ENCODE assay signal across 7 mouse cellular contexts in the genomic region with DNA sequence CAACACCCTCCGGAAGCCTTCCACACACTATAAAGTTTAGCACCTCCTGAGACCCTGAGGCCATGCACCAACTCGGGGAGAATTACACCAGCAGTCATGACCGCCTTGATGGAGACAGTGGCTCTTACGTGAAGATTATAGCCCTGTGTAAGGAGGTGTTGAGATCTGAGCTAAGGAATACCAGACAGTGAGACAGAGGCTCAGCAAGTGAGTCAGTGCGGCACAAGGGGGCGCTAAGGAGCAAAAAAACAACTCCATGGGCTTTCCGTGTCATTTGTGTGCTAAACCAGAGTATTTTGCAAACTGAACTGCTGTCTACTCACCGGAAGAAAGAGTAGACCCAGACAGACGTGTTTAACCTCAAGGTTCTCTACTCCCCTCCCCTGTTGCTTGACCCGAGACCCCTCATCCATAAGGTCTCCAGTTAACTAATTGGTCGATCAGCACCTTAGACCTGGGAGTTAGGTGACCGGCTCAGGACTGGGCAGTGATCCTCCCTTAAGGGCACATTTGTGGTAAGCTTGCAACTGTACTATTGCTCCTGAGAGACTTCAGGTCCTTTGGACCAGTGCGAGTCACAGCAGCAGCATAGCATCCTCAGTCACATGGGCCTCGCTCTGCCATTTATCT. TPM values are rescaled to one million over a fixed set of nuclear protein-coding genes. Genes with fewer than 3 reads are reported as not detected.
DNase-seq lines count a peak whose midpoint lies in the region; ATAC-seq and TF ChIP-seq lines count a peak whose summit lies in the region.

No protein-coding gene starts in this region.

- peaks cover 3% of the 10 kb centered on the region for H3K4me1 ChIP-seq in ES-Bruce4 (ENCODE audit: control insufficient read depth, insufficient read depth, low read length)
- H3K4me1 ChIP-seq in heart, embryonic 16.5 days (ENCODE audit: control insufficient read depth, insufficient read depth, low read length): peaks cover 7% of the 10 kb centered on the region
- no peaks in the 10 kb centered on the region for H3K4me1 ChIP-seq in spleen, adult 2 months (ENCODE audit: control insufficient read depth, insufficient read depth, insufficient read length)

- no peaks in the 10 kb centered on the region for H3K9me3 ChIP-seq in ES-Bruce4 (replicated peaks; ENCODE audit: control insufficient read depth, insufficient read depth, low read length, poor library complexity, severe bottlenecking)
- H3K9me3 ChIP-seq in heart, embryonic 16.5 days (replicated peaks; ENCODE audit: control insufficient read depth, low read length): no peaks in the 10 kb centered on the region

- no peaks in the 10 kb centered on the region for H3K27me3 ChIP-seq in ES-Bruce4 (ENCODE audit: control insufficient read depth, insufficient read depth, low read length, poor library complexity, severe bottlenecking)
- no peaks in the 10 kb centered on the region for H3K27me3 ChIP-seq in heart, embryonic 16.5 days (ENCODE audit: control insufficient read depth, insufficient read depth, low read length)
- H3K27me3 ChIP-seq in spleen, adult 2 months (ENCODE audit: control insufficient read depth, insufficient read depth, low read length): no peaks in the 10 kb centered on the region

- no peaks in the 10 kb centered on the region for H3K36me3 ChIP-seq in ES-Bruce4 (ENCODE audit: control insufficient read depth, insufficient read depth, low read length, poor library complexity, severe bottlenecking)
- H3K36me3 ChIP-seq in heart, embryonic 16.5 days (ENCODE audit: control insufficient read depth, insufficient read depth): no peaks in the 10 kb centered on the region
- H3K36me3 ChIP-seq in spleen, adult 2 months (ENCODE audit: control insufficient read depth, insufficient read depth, low read length): no peaks in the 10 kb centered on the region

- H3K4me2 ChIP-seq in heart, embryonic 16.5 days (ENCODE audit: low read depth, low read length): no peak overlapping the region

- no peak for TF ChIP-seq POLR2A in ES-Bruce4 (IDR thresholded peaks at IDR 0.05; ENCODE audit: insufficient read depth, low read length)
- no peak for TF ChIP-seq POLR2A in spleen, adult 2 months (IDR thresholded peaks at IDR 0.05; ENCODE audit: low read depth, low read length)

- no peak overlapping the region for H3K4me3 ChIP-seq in ES-Bruce4 (ENCODE audit: low read depth, low read length)
- no peak overlapping the region for H3K4me3 ChIP-seq in heart, embryonic 16.5 days (ENCODE audit: low read length)
- H3K4me3 ChIP-seq in layer of hippocampus, adult 2 months: no peak overlapping the region
- no peak overlapping the region for H3K4me3 ChIP-seq in spleen, adult 2 months (ENCODE audit: extremely low read depth, insufficient read depth, insufficient read length)

- WGBS in heart, embryonic 16.5 days: 38% methylated on average over 14 of the region's 14 CpGs
- WGBS in spleen, adult 2 months: 37% methylated on average over 14 of the region's 14 CpGs

- H3K9ac ChIP-seq in ES-Bruce4 (ENCODE audit: low read depth, poor library complexity, severe bottlenecking): no peak overlapping the region
- H3K9ac ChIP-seq in heart, embryonic 16.5 days (ENCODE audit: low read length): no peak overlapping the region

- peak; percentile 78 for TF ChIP-seq CTCF in ES-Bruce4 (IDR thresholded peaks at IDR 0.05; ENCODE audit: low read depth, low read length)
- TF ChIP-seq CTCF in layer of hippocampus, adult 2 months (conservative IDR thresholded peaks at IDR 0.05): peak; percentile 94
- peak; percentile 86; the same call in 1 of the 2 replicates for TF ChIP-seq CTCF in spleen, adult 2 months (IDR thresholded peaks at IDR 0.05; ENCODE audit: extremely low read depth, insufficient read depth, insufficient read length, insufficient replicate concordance)

- 0 out of 2 replicates have a peak, but pooled peaks have one; percentile 23 for ATAC-seq in heart, embryonic 16.5 days (replicated peaks; ENCODE audit: extremely low read depth, insufficient read depth, low FRiP score)

- peak; percentile 74 to 81 for DNase-seq in adrenal gland, adult 18-20 months (ENCODE audit: low spot score in 2 of 2)
- DNase-seq in embryo, embryonic 10 days (ENCODE audit: low spot score): peak; percentile 80
- peak; percentile 42 to 79 for DNase-seq in layer of hippocampus, adult 2 months (ENCODE audit: low spot score in 2 of 2)
- peak; percentile 62 to 86 for DNase-seq in lung, postnatal 4 days
- peak; percentile 63 to 69 for DNase-seq in spleen, adult 2 months (ENCODE audit: low read depth in 1 of 2, low spot score in 2 of 2)

- no peak for TF ChIP-seq EP300 in ES-Bruce4 (IDR thresholded peaks at IDR 0.05; ENCODE audit: insufficient read depth, low read depth, low read length)

- no peak overlapping the region for H3K27ac ChIP-seq in ES-Bruce4 (ENCODE audit: insufficient read depth, low read length)
- H3K27ac ChIP-seq in heart, embryonic 16.5 days (ENCODE audit: low read length): no peak overlapping the region
- H3K27ac ChIP-seq in layer of hippocampus, adult 2 months: no peak overlapping the region
- no peak overlapping the region for H3K27ac ChIP-seq in spleen, adult 2 months (ENCODE audit: insufficient read depth, low read length)

RNA-seq across cellular contexts. Expression of a gene that starts 8.9 kb away (rescaled TPM):
- polyA plus RNA-seq in ES-Bruce4 (2011; ENCODE audit: insufficient read depth, insufficient read length, low read depth, missing spikeins): 31.9 and 32.9 TPM in 2 replicates
- total RNA-seq in adrenal gland, adult 18-20 months (2021): 10 to 100 TPM; 62.3 to 69.7 TPM
- 7.6 and 8.9 TPM in 2 replicates for polyA plus RNA-seq in heart, embryonic 16.5 days (2015; fragmentation: Nextera tagmentation; extraction: Ambion mirVana)
- 10 to 100 TPM; 35.2 to 39.9 TPM for total RNA-seq in layer of hippocampus, adult 2 months (2021)
- polyA plus RNA-seq in spleen, adult 2 months (2012; rRNA removed): 5.3 and 6.4 TPM in 2 replicates

RNA-seq across cellular contexts. Expression of a gene that starts 20.6 kb away (rescaled TPM):
- 204 and 208 TPM in 2 replicates for polyA plus RNA-seq in ES-Bruce4 (2011; ENCODE audit: insufficient read depth, insufficient read length, low read depth, missing spikeins)
- 100 to 1,000 TPM; 111 to 164 TPM for total RNA-seq in adrenal gland, adult 18-20 months (2021)
- 166 and 168 TPM in 2 replicates for polyA plus RNA-seq in heart, embryonic 16.5 days (2015; fragmentation: Nextera tagmentation; extraction: Ambion mirVana)
- total RNA-seq in layer of hippocampus, adult 2 months (2021): 10 to 100 TPM; 26.1 to 29.1 TPM
- polyA plus RNA-seq in spleen, adult 2 months (2012; rRNA removed): 32.0 and 32.2 TPM in 2 replicates
